Mouse (Mus musculus) forelimb bud, embryonic 11.5 days (tissue): Measurements from ENCODE around the gene Lysmd4.

ENCODE experiments used
- DNase-seq: peaks from one replicate; pipeline ENCODE4 v3.0.0-alpha.2; 2012; ENCODE audit warnings: low read depth, low spot score

The Lysmd4 gene

GRCm38 (mm10) chr7:67342067-67342625 is 119.8 kb downstream of the Lysmd4 start:
- DNase-seq = no peak

- DNase-seq = no peak
These were observed 122.1 kb downstream of the Lysmd4 start for GRCm38 (mm10) chr7:67344443-67344842.

- DNase-seq = no peak
These were observed 130.6 kb downstream of the Lysmd4 start for GRCm38 (mm10) chr7:67352989-67353388.

GRCm38 (mm10) chr7:67353667-67354066 is 131.3 kb downstream of the Lysmd4 start:
- no peak for DNase-seq

- no peak for DNase-seq
These were observed 133.5 kb downstream of the Lysmd4 start for GRCm38 (mm10) chr7:67355870-67356269.
